Mouse (Mus musculus) cortical plate, adult 2 months (tissue): ENCODE measurements at regions not wholly inside any gene's neighbourhood (a gene's known extent, or its start where the extent isn't known, plus 50 kb on each side); places are given as distances from the start of the nearest gene placed in this dataset.

Source experiments
- H3K27ac ChIP-seq: fragments of 200-500 bp; 2 replicates; pipeline ENCODE4 v1.5.1; 2012; ENCODE audit warnings: low read length, control low read depth, inconsistent platforms; ENCODE audit not compliant: insufficient read depth
- H3K4me1 ChIP-seq: fragments of 200-500 bp; 2 replicates; pipeline ENCODE4 v1.6.1; 2011; ENCODE audit warnings: low read length; ENCODE audit not compliant: control insufficient read depth, insufficient read depth
- H3K4me3 ChIP-seq: fragments of 200-500 bp; 2 replicates; pipeline ENCODE4 v1.5.1; 2011; ENCODE audit warnings: mild to moderate bottlenecking, low read length, control low read depth; ENCODE audit not compliant: insufficient read depth
- CTCF ChIP-seq: fragments of 200-500 bp; IDR thresholded peaks from 2 replicates; pipeline ENCODE4 v1.5.1; 2011; ENCODE audit warnings: mild to moderate bottlenecking, control low read depth, low read length; ENCODE audit not compliant: insufficient read depth; ENCODE audit errors: extremely low read depth
- POLR2A ChIP-seq: fragments of 200-500 bp; IDR thresholded peaks from 2 replicates; pipeline ENCODE4 v1.6.1; 2011; ENCODE audit warnings: mild to moderate bottlenecking, low read length, control low read depth; ENCODE audit not compliant: insufficient read depth; ENCODE audit errors: extremely low read depth

GRCm38 (mm10) chr6:133170548-133170947 lies 65.8 kb downstream of the Smim10l1 start:
- TF ChIP-seq POLR2A (no peak), CTCF (no peak)
- no peaks in the 10 kb centered on the region for H3K4me1 ChIP-seq
- no peak overlapping the region for H3K27ac ChIP-seq
- no peak overlapping the region for H3K4me3 ChIP-seq

DNA sequence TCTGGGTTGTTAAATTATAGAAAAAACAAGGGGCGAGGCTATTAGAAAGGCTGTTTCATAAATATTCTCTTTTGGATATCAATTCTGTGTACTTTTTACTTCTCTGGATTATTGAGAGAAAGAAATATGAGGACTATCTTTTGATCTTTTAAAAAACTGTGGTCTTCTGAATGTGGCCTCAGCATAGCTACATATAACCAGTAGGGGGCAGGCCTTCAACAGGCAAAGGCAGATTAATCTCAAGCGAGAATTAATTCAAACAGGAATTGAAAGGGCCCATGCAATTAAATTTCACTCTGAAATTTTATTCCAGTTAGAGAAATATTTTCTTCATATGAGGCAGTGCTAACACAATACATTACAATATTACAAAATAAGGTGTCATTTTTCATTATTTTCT lies 66.6 kb downstream of the Smim10l1 start:
- Histone ChIP-seq H3K4me3 (no peak overlapping the region), H3K27ac (no peak overlapping the region), H3K4me1 (no peaks in the 10 kb centered on the region)
- TF ChIP-seq CTCF (no peak), POLR2A (no peak)

DNA sequence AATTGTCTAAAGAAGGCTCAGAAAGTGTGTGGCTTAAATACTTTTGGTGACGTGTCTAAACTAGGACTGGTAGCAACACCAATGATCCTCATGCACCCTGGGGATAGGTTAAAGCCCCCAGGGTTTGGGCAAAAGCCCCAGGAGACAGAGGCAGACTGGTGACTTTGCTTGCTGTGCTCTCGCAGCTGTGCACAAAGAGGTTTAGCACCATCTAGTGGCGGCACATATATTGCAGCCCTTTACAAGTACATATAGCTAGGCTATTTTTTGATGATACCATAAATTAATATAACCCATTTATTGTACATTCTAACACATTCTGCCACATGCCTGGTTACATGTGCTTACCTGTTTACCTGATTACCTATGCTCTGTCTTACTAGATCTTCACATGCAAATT lies 85.8 kb upstream of the 5530400C23Rik start:
- Histone ChIP-seq H3K4me1 (no peaks in the 10 kb centered on the region), H3K27ac (no peak overlapping the region), H3K4me3 (no peak overlapping the region)
- TF ChIP-seq POLR2A (no peak), CTCF (peak; percentile 62; the same call in 1 of the 2 replicates)
